Mouse (Mus musculus): ENCODE measurements around the gene Trarg1. TPM values are rescaled to one million over a fixed set of nuclear protein-coding genes. Genes with fewer than 3 reads are reported as not detected.
A peak's percentile ranks its signal among the peaks of the same experiment; 100 is the strongest.
"Not testable (repeated sequence)": the region's sequence is repeated elsewhere in the genome, so short reads cannot be mapped to it uniquely, and the experiment has no call there.

Trarg1 gene
- polyA plus RNA-seq (2014; fragmentation: Nextera tagmentation; extraction: Ambion mirVana): 0.23 and 0.31 TPM in 2 replicates

DNA sequence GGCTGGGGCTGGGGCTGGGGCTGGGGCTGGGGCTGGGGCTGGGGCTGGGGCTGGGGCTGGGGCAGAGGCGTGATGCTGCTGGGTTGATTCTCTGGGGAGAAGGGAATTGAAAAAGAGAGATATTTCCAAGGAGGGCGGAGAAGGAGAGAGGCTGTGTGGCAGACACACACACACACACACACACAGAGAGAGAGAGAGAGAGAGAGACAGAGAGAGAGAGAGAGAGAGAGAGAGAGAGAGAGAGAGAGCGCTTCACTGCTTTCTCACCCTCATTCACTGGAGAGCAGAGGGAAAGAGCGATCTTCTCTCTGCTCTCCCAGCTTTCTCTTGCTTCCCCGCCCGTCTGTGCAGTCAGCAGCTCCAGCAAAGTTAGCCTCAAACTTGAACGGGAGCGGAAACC lies at the start of gene Trarg1:
Gene Trarg1 (plus strand): TSS at position 301 of the 400 bp plus-strand sequence.
- not testable (repeated sequence) for DNase-seq (ENCODE audit: low spot score); H3K27me3 ChIP-seq (replicated peaks; ENCODE audit: control insufficient read depth, insufficient read depth, low read length); H3K9ac ChIP-seq (ENCODE audit: low read length); H3K4me3 ChIP-seq (ENCODE audit: low read depth, low read length); H3K4me2 ChIP-seq (ENCODE audit: low read length); H3K27ac ChIP-seq (ENCODE audit: low read depth, low read length); ATAC-seq; H3K9me3 ChIP-seq (replicated peaks; ENCODE audit: control insufficient read depth, low read length); H3K4me1 ChIP-seq (ENCODE audit: control insufficient read depth, insufficient read depth, low read length); H3K36me3 ChIP-seq (ENCODE audit: control insufficient read depth, insufficient read depth, low read length)
- 47% methylated on average over 7 of the region's 8 CpGs for WGBS

DNA sequence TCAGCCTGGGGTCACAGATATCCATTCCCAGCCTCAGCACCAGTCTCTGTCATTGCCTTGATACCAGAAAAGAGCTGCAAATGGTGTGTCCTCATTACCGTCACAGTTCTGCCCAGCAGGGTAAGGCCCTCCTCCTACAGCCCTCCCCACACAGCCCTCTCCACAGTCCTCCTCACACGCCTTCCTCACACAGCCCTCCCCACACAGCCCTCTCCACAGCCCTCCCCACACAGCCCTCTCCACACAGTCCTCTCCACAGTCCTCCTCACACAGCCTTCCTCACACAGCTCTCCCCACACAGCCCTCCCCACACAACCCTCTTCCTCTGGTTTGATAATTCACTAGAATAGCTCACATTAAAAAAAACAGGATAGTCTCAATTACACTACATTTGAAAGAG lies 49.6 kb upstream of the Trarg1 start:
- WGBS: 24% methylated on average over 2 of the region's 2 CpGs
- ATAC-seq: no peak
- no peak overlapping the region for H3K4me3 ChIP-seq (ENCODE audit: low read depth, low read length)

DNA sequence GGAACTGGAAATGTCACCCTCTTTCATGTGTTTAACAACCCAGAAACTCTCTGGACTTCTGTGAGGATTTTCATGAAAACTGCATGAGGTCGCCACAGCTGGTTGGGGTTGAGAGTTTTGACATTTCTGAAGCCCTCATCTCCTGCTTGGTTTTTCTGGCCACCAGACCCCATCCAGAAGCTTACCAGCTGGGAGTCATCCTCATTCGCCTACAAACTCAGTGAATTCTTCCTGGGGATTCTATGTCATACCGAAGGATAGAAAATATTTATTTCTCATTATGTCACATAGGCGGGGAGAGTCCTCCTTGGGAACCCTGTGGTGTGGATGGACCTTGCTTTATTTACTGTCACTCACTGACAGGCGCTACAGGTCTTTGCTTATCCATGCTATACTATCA lies 49.1 kb upstream of the Trarg1 start:
- Histone ChIP-seq H3K36me3 (ENCODE audit: control insufficient read depth, insufficient read depth, low read length) (no peaks in the 10 kb centered on the region), H3K27ac (ENCODE audit: low read depth, low read length) (no peak overlapping the region), H3K9ac (ENCODE audit: low read length) (no peak overlapping the region), H3K4me3 (ENCODE audit: low read depth, low read length) (no peak overlapping the region), H3K4me1 (ENCODE audit: control insufficient read depth, insufficient read depth, low read length) (no peaks in the 10 kb centered on the region), H3K9me3 (replicated peaks; ENCODE audit: control insufficient read depth, low read length) (no peaks in the 10 kb centered on the region), H3K27me3 (replicated peaks; ENCODE audit: control insufficient read depth, insufficient read depth, low read length) (no peaks in the 10 kb centered on the region), H3K4me2 (ENCODE audit: low read length) (no peak overlapping the region)
- 87% methylated on average over 5 of the region's 5 CpGs for WGBS
- ATAC-seq (no peak), DNase-seq (ENCODE audit: low spot score) (no peak)

More for the DNA sequence above, 49.6 kb upstream of the Trarg1 start:
- Histone ChIP-seq H3K27me3 (replicated peaks; ENCODE audit: control insufficient read depth, insufficient read depth, low read length) (no peaks in the 10 kb centered on the region), H3K36me3 (ENCODE audit: control insufficient read depth, insufficient read depth, low read length) (no peaks in the 10 kb centered on the region), H3K27ac (ENCODE audit: low read depth, low read length) (no peak overlapping the region), H3K4me2 (ENCODE audit: low read length) (no peak overlapping the region), H3K9ac (ENCODE audit: low read length) (no peak overlapping the region), H3K9me3 (replicated peaks; ENCODE audit: control insufficient read depth, low read length) (no peaks in the 10 kb centered on the region), H3K4me1 (ENCODE audit: control insufficient read depth, insufficient read depth, low read length) (no peaks in the 10 kb centered on the region)
- no peak for DNase-seq (ENCODE audit: low spot score)

DNA sequence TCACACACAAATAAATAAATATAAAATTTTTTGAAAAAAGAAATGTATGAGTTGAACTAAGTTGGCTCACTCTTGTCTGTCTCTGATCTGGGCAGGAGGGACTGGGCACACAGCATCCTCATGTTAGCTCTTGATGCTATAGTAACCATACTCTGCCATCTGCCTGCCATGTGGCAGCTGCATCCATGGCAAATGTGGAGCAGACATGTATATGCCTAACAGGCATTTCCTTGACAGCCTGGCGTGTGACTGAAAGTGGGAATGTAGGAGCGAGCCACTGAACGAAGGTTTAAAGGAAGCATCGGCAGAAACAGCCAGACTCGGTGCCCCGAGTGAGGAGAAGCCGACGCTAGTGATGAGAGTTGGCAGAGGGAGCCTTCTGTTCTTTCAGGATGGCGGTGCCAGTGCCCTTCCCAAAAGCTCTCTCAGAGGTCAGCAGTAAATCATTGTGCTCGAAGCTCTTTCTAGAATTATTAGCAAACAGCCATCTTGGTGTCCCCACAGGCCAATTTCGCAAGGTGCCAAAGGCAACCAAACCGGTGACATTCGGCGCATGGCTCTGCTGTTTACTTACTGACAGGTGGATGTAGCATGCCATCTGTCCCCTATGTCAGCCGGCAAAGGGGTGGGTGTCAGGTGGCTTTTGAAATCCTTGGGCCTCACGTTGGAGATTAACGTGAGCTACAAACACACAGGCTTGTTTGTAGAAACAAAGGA lies 40.2 kb upstream of the Trarg1 start:
- WGBS: 66% methylated on average over 17 of the region's 17 CpGs
- Histone ChIP-seq H3K9ac (ENCODE audit: low read length) (no peak overlapping the region), H3K27me3 (replicated peaks; ENCODE audit: control insufficient read depth, insufficient read depth, low read length) (0 out of 2 replicates have a peak, but pooled peaks cover 5% of the 10 kb centered on the region), H3K27ac (ENCODE audit: low read depth, low read length) (peak overlapping the region; percentile 82), H3K36me3 (ENCODE audit: control insufficient read depth, insufficient read depth, low read length) (no peaks in the 10 kb centered on the region), H3K4me3 (ENCODE audit: low read depth, low read length) (no peak overlapping the region), H3K4me1 (ENCODE audit: control insufficient read depth, insufficient read depth, low read length) (no peaks in the 10 kb centered on the region; the same call in 1 of the 2 replicates), H3K4me2 (ENCODE audit: low read length) (no peak overlapping the region), H3K9me3 (replicated peaks; ENCODE audit: control insufficient read depth, low read length) (no peaks in the 10 kb centered on the region)
- DNase-seq (ENCODE audit: low spot score): peak; percentile 84
- peak; percentile 90 for ATAC-seq

DNA sequence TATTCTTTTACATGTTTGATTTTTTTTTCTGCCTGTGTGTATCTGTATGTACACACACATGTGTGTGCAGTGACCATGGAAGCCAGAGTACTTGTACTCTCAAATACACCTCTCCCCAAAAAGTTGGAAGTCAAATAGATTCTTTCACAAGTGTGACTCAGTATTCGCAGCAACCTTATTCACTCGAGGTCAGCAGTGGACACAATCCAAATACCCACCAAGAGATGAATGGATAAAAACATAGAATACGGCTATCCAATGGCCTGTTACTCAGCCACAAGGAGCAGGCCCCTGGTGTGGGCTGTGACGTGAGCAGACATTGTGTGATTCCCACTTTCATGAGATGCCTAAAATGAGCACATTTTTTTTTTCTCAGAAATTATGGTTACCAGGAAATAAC lies 39.4 kb upstream of the Trarg1 start:
- H3K4me3 ChIP-seq (ENCODE audit: low read depth, low read length): no peak overlapping the region
- DNase-seq (ENCODE audit: low spot score): no peak
- H3K4me2 ChIP-seq (ENCODE audit: low read length): no peak overlapping the region
- WGBS: 70% methylated on average over 4 of the region's 4 CpGs
- H3K27me3 ChIP-seq (replicated peaks; ENCODE audit: control insufficient read depth, insufficient read depth, low read length): 0 out of 2 replicates have a peak, but pooled peaks cover 11% of the 10 kb centered on the region
- no peaks in the 10 kb centered on the region for H3K9me3 ChIP-seq (replicated peaks; ENCODE audit: control insufficient read depth, low read length)
- no peaks in the 10 kb centered on the region for H3K36me3 ChIP-seq (ENCODE audit: control insufficient read depth, insufficient read depth, low read length)
- no peak overlapping the region for H3K9ac ChIP-seq (ENCODE audit: low read length)
- H3K27ac ChIP-seq (ENCODE audit: low read depth, low read length): peak overlapping the region; percentile 82; the same call in 1 of the 2 replicates
- no peak for ATAC-seq
- peaks cover 2% of the 10 kb centered on the region; the same call in 1 of the 2 replicates for H3K4me1 ChIP-seq (ENCODE audit: control insufficient read depth, insufficient read depth, low read length)

DNA sequence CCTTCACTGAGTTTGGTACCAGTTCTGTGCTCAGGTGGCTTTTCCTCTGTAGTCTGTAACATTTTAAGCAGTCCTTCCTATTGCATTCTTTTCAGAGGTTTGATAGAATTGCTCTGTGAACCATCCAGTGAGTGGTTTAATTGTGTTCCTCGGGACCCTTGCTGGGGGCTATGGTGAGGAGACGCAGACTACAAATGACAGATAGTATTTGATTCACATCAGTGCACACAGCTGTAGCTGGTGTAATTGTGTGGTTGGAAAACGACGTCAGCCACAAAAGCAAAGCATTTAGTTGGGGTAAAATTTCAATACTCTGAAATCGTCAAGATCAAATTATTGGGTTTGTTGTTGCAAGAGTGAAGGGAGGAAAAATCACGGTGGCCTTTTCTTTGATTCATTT lies 35.4 kb upstream of the Trarg1 start:
- H3K4me2 ChIP-seq (ENCODE audit: low read length): no peak overlapping the region
- H3K9ac ChIP-seq (ENCODE audit: low read length): no peak overlapping the region
- DNase-seq (ENCODE audit: low spot score) (peak; percentile 16), ATAC-seq (no peak)
- WGBS: 25% methylated on average over 6 of the region's 6 CpGs
- 0 out of 2 replicates have a peak, but pooled peaks cover 11% of the 10 kb centered on the region for H3K27me3 ChIP-seq (replicated peaks; ENCODE audit: control insufficient read depth, insufficient read depth, low read length)
- no peaks in the 10 kb centered on the region for H3K36me3 ChIP-seq (ENCODE audit: control insufficient read depth, insufficient read depth, low read length)
- H3K4me3 ChIP-seq (ENCODE audit: low read depth, low read length): no peak overlapping the region
- H3K9me3 ChIP-seq (replicated peaks; ENCODE audit: control insufficient read depth, low read length): no peaks in the 10 kb centered on the region
- 0 out of 2 replicates have a peak overlapping the region, but pooled peaks have one; percentile 54 for H3K27ac ChIP-seq (ENCODE audit: low read depth, low read length)
- H3K4me1 ChIP-seq (ENCODE audit: control insufficient read depth, insufficient read depth, low read length): peaks cover 15% of the 10 kb centered on the region

DNA sequence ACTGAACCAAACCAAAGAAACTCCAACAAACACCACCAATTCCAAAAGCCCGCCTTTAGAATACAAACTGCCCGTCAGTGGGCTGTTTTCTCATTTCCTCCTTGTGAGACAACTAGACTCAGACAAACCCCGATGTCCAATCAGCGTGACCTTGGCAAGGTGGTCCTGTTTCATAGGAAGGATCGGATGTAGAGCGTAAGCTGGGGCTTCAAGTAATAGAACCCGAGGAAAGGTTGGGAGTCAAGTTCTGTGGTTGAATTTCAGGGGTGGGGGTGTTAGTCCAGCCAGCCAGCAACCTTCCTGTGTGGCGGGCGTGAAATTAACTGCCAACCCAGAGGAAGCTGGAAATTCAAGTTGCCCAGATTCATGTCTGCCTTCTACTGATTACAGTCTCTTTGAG lies 34.6 kb upstream of the Trarg1 start:
- no peak for ATAC-seq
- H3K9ac ChIP-seq (ENCODE audit: low read length): no peak overlapping the region
- DNase-seq (ENCODE audit: low spot score): no peak
- H3K4me2 ChIP-seq (ENCODE audit: low read length): no peak overlapping the region
- 77% methylated on average over 9 of the region's 9 CpGs for WGBS
- H3K36me3 ChIP-seq (ENCODE audit: control insufficient read depth, insufficient read depth, low read length): no peaks in the 10 kb centered on the region
- H3K9me3 ChIP-seq (replicated peaks; ENCODE audit: control insufficient read depth, low read length): no peaks in the 10 kb centered on the region
- H3K4me3 ChIP-seq (ENCODE audit: low read depth, low read length): no peak overlapping the region
- H3K27ac ChIP-seq (ENCODE audit: low read depth, low read length): peak overlapping the region; percentile 54; the same call in 1 of the 2 replicates
- H3K4me1 ChIP-seq (ENCODE audit: control insufficient read depth, insufficient read depth, low read length): peaks cover 15% of the 10 kb centered on the region
- H3K27me3 ChIP-seq (replicated peaks; ENCODE audit: control insufficient read depth, insufficient read depth, low read length): peaks cover 13% of the 10 kb centered on the region; the same call in 1 of the 2 replicates

DNA sequence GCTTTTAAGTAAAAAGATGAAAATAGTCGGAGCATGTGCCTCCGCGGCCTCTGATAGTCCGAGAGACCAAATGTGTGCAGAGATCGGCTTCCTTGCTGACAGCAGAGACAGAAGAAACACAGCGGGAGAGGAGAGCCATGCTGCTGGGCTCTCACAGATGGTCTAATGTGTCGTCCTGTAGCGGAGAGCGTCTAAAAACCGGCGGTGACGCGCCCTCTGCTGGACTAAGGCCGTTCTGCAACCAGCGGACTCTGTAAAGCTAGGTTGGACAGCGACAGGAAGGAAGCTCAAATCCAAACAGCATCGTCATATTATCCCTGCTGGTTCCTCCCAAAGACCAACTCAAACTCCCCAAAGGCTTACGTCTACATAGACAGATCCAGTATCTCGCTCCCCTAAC lies 33.7 kb upstream of the Trarg1 start:
- under 1% methylated on average over 19 of the region's 19 CpGs for WGBS

DNA sequence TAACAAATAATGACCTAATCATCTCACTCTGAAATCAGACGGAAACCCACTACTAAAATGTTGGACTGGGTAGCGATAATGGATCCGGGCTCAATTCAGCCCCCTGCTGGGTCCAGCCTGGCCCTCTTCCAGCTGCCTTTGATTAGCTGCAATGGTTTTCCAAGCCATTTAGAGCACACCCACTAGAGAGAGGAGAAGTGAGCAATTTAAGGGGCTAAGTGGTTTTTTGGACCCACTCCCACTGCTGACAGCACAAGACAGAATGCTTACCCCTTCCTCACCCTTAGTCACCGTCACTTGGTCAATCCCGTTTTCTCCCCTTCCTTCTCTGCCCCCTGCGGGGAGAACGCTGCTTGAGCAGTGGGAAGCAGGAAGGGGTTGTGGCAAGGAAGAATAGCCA lies 32.5 kb upstream of the Trarg1 start:
- Histone ChIP-seq H3K36me3 (ENCODE audit: control insufficient read depth, insufficient read depth, low read length) (no peaks in the 10 kb centered on the region), H3K9ac (ENCODE audit: low read length) (no peak overlapping the region), H3K4me3 (ENCODE audit: low read depth, low read length) (no peak overlapping the region), H3K27ac (ENCODE audit: low read depth, low read length) (peak overlapping the region; percentile 72), H3K9me3 (replicated peaks; ENCODE audit: control insufficient read depth, low read length) (no peaks in the 10 kb centered on the region), H3K27me3 (replicated peaks; ENCODE audit: control insufficient read depth, insufficient read depth, low read length) (peaks cover 18% of the 10 kb centered on the region; the same call in 1 of the 2 replicates), H3K4me2 (ENCODE audit: low read length) (peak overlapping the region; percentile 42), H3K4me1 (ENCODE audit: control insufficient read depth, insufficient read depth, low read length) (peaks cover 15% of the 10 kb centered on the region)
- peak; percentile 82 for ATAC-seq
- DNase-seq (ENCODE audit: low spot score): peak; percentile 93
- WGBS: under 1% methylated on average over 7 of the region's 7 CpGs

More for the DNA sequence above, 33.7 kb upstream of the Trarg1 start:
- peaks cover 15% of the 10 kb centered on the region for H3K4me1 ChIP-seq (ENCODE audit: control insufficient read depth, insufficient read depth, low read length)
- H3K4me2 ChIP-seq (ENCODE audit: low read length): peak overlapping the region; percentile 42
- H3K9ac ChIP-seq (ENCODE audit: low read length): peak overlapping the region; percentile 5; the same call in 1 of the 2 replicates
- H3K4me3 ChIP-seq (ENCODE audit: low read depth, low read length): peak overlapping the region; percentile 5; the same call in 1 of the 2 replicates
- H3K27me3 ChIP-seq (replicated peaks; ENCODE audit: control insufficient read depth, insufficient read depth, low read length): peaks cover 15% of the 10 kb centered on the region; the same call in 1 of the 2 replicates
- no peaks in the 10 kb centered on the region for H3K36me3 ChIP-seq (ENCODE audit: control insufficient read depth, insufficient read depth, low read length)
- ATAC-seq (peak; percentile 78), DNase-seq (ENCODE audit: low spot score) (peak; percentile 92)
- H3K27ac ChIP-seq (ENCODE audit: low read depth, low read length): no peak overlapping the region
- no peaks in the 10 kb centered on the region for H3K9me3 ChIP-seq (replicated peaks; ENCODE audit: control insufficient read depth, low read length)

All from forebrain, embryonic 14.5 days (tissue).